Mouse (Mus musculus) lung, embryonic 14.5 days (tissue): ENCODE measurements around the gene Nat8f2. TPM values are rescaled to one million over a fixed set of nuclear protein-coding genes. Genes with fewer than 3 reads are reported as not detected.
"Not testable (repeated sequence)": the region's sequence is repeated elsewhere in the genome, so short reads cannot be mapped to it uniquely, and the experiment has no call there.

Experiments used
- ATAC-seq: fragments of 200-750 bp; cut with Nextera tagmentation; 2 replicates; pipeline ENCODE4 v1.8.0; 2017; ENCODE audit warnings: mild to moderate bottlenecking, moderate TSS enrichment, moderate library complexity; ENCODE audit not compliant: insufficient read depth
- DNase-seq: peaks from one replicate; pipeline ENCODE4 v3.0.0-alpha.2; 2015
- H3K27ac ChIP-seq: fragments of 300-500 bp; sonication (generic); 2 replicates; pipeline ENCODE4 v1.5.1; 2014; ENCODE audit warnings: low read depth, mild to moderate bottlenecking, moderate library complexity
- H3K27me3 ChIP-seq: fragments of 300-500 bp; sonication (generic); 2 replicates; pipeline ENCODE4 v1.6.1; 2014; ENCODE audit warnings: low read length, control low read depth; ENCODE audit not compliant: insufficient read depth
- H3K36me3 ChIP-seq: fragments of 300-500 bp; sonication (generic); 2 replicates; pipeline ENCODE4 v1.6.1; 2014; ENCODE audit warnings: control low read depth; ENCODE audit not compliant: insufficient read depth
- H3K4me1 ChIP-seq: fragments of 300-500 bp; sonication (generic); 2 replicates; pipeline ENCODE4 v1.6.1; 2014; ENCODE audit warnings: antibody characterized with exemption, control low read depth; ENCODE audit not compliant: insufficient read depth
- H3K4me2 ChIP-seq: fragments of 300-500 bp; sonication (generic); 2 replicates; pipeline ENCODE4 v1.6.1; 2014; ENCODE audit warnings: mild to moderate bottlenecking
- H3K4me3 ChIP-seq: fragments of 300-500 bp; sonication (generic); 2 replicates; pipeline ENCODE4 v1.5.1; 2014; ENCODE audit warnings: low read depth, low read length
- H3K9ac ChIP-seq: fragments of 300-500 bp; sonication (generic); 2 replicates; pipeline ENCODE4 v1.6.1; 2014
- H3K9me3 ChIP-seq: fragments of 300-500 bp; sonication (generic); 2 replicates; pipeline ENCODE4 v1.6.1; 2016; ENCODE audit warnings: low read depth, low read length, control low read depth
- CTCF ChIP-seq: IDR thresholded peaks from 2 replicates; pipeline ENCODE4 v1.5.1; 2016; ENCODE audit warnings: antibody characterized with exemption, low read depth
- WGBS: fragments of 180-500 bp; shearing (Covaris S2); extraction: QIAGEN DNeasy Blood & Tissue Kit; methylation state at CpG from one replicate; pipeline ENCODE4 v1.1.7; 2014; 5-methylcytosine and 5-hydroxymethylcytosine counted together
- polyA plus RNA-seq: library from polyadenylated mRNA; unstranded; fragments of >200 nt; fragmentation: Nextera tagmentation; extraction: Ambion mirVana; gene quantifications from 2 replicates; pipeline ENCODE4 v1.2.1, GENCODE M21; 2014

The Nat8f2 gene
- polyA plus RNA-seq, 1 experiment from 2014 or later = not detected

GRCm38 (mm10) chr6:85884311-85884710, 15.4 kb upstream of the Nat8f2 start:
- no peak for TF ChIP-seq CTCF
- DNase-seq (no peak), ATAC-seq (no peak)
- 84% methylated on average over 1 of the region's 1 CpGs for WGBS
- H3K27ac ChIP-seq = no peak overlapping the region
- H3K4me2 ChIP-seq = no peak overlapping the region
- H3K36me3 ChIP-seq = no peaks in the 10 kb centered on the region
- H3K9ac ChIP-seq = no peak overlapping the region
- H3K4me3 ChIP-seq = no peak overlapping the region
- peaks cover 6% of the 10 kb centered on the region; the same call in 1 of the 2 replicates for H3K9me3 ChIP-seq
- no peaks in the 10 kb centered on the region for H3K27me3 ChIP-seq
- no peaks in the 10 kb centered on the region for H3K4me1 ChIP-seq

DNA sequence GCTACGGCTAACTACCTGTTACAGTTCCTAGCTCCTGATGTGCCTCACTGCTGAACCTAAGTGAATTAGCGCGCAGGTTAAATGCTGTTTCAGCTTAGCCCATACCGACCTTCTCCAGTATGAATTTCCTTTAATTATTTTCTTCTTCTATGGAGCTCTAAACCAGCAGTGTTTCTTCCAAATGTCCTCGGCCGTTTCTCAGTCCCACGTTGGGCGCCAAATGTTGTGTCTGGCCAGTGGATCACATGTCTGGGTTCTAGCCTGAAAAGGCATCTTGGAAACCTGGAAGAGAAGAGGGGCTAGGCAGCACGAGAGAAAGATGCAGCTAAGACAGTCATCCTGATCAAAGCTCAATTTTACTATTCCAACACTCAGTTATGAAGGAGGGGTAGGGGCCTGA, 14.3 kb upstream of the Nat8f2 start:
- 90% methylated on average over 9 of the region's 9 CpGs for WGBS
- not testable (repeated sequence) for DNase-seq, H3K4me1 ChIP-seq, H3K4me2 ChIP-seq, H3K36me3 ChIP-seq, H3K9me3 ChIP-seq, H3K27me3 ChIP-seq, H3K9ac ChIP-seq, H3K27ac ChIP-seq, H3K4me3 ChIP-seq, ATAC-seq

DNA sequence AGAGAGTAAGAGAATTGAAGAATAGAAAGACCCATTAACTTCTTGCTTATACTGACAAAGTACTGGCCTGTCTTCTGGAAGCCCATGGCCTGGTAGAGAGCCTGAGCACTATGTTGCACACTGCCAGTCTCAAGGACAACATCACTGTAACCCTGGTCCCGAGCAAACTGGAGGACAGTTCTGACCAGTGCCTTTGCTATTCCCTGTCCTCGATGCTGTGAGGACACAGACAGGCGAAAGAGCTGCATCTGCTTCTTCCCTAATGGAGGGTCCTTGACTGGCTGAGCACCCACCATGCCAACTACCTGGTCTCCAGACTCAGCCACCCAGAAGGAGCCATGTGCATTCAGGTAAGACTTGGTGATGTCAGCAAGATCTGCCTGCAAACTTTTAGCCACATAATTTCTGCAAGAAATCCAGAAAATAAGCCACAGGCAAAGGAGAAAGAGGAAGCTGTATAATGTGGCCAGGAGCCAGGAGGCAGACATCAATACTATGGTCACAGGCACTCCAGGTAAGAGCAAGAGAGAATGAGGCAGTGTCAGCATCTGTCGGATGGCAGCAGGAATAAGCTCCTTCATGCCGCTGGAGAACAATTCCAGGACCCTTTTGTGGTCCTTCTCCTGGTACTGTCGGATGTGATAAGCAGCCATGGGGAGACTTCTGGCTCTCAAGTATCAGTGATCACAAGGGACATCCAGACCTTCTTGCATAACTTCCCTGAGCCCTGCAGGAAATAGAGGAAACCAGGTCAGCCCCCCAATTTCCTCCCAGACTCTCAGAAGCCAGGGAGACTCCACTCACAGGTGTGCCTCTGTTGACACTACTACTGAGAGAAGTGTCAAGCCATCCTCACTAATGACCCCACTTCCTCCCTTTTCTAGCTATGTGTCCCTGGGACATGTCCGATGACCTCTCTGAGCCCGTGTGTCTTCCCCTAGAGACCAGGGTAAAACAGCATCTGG, 950 bp downstream of the Nat8f2 start:
- Histone ChIP-seq H3K27me3 (no peaks in the 10 kb centered on the region), H3K9me3 (no peaks in the 10 kb centered on the region), H3K4me3 (no peak overlapping the region), H3K9ac (no peak overlapping the region), H3K4me1 (no peaks in the 10 kb centered on the region), H3K27ac (no peak overlapping the region), H3K4me2 (no peak overlapping the region), H3K36me3 (no peaks in the 10 kb centered on the region)
- TF ChIP-seq CTCF = no peak
- 70% methylated on average over 8 of the region's 8 CpGs for WGBS
- no peak for DNase-seq
- ATAC-seq = no peak

GRCm38 (mm10) chr6:85866995-85867394, 2.0 kb downstream of the Nat8f2 start:
- H3K4me3 ChIP-seq, H3K36me3 ChIP-seq, H3K9ac ChIP-seq, ATAC-seq, H3K4me2 ChIP-seq, H3K9me3 ChIP-seq, H3K4me1 ChIP-seq, DNase-seq, H3K27me3 ChIP-seq, H3K27ac ChIP-seq: not testable (repeated sequence)
- WGBS = 46% methylated on average over 1 of the region's 1 CpGs

GRCm38 (mm10) chr6:85866166-85866565, 2.8 kb downstream of the Nat8f2 start:
- not testable (repeated sequence) for H3K9me3 ChIP-seq, H3K27ac ChIP-seq, H3K4me2 ChIP-seq, H3K27me3 ChIP-seq, H3K4me3 ChIP-seq, ATAC-seq, H3K36me3 ChIP-seq, DNase-seq, H3K9ac ChIP-seq, H3K4me1 ChIP-seq
- WGBS = 83% methylated on average over 3 of the region's 3 CpGs

GRCm38 (mm10) chr6:85864900-85865639, 3.9 kb downstream of the Nat8f2 start:
- H3K4me3 ChIP-seq, H3K27me3 ChIP-seq, H3K9ac ChIP-seq, H3K36me3 ChIP-seq, H3K4me1 ChIP-seq, H3K27ac ChIP-seq, DNase-seq, ATAC-seq, H3K9me3 ChIP-seq, H3K4me2 ChIP-seq: not testable (repeated sequence)
- 61% methylated on average over 6 of the region's 7 CpGs for WGBS

- DNase-seq (no peak), ATAC-seq (no peak)
- no peak overlapping the region for H3K9ac ChIP-seq
- no peaks in the 10 kb centered on the region for H3K4me1 ChIP-seq
- no peak overlapping the region for H3K4me2 ChIP-seq
- 77% methylated on average over 2 of the region's 2 CpGs for WGBS
- no peak for TF ChIP-seq CTCF
- no peaks in the 10 kb centered on the region for H3K9me3 ChIP-seq
- no peak overlapping the region for H3K27ac ChIP-seq
- H3K36me3 ChIP-seq = no peaks in the 10 kb centered on the region
- H3K27me3 ChIP-seq = no peaks in the 10 kb centered on the region
- no peak overlapping the region for H3K4me3 ChIP-seq
These were observed 5.1 kb downstream of the Nat8f2 start for GRCm38 (mm10) chr6:85863840-85864239.
